Mouse (Mus musculus) embryonic facial prominence, embryonic 15.5 days (tissue): ENCODE measurements around the gene Slc26a6. TPM values are rescaled to one million over a fixed set of nuclear protein-coding genes. Genes with fewer than 3 reads are reported as not detected.

Experiments
- ATAC-seq: fragments of 200-750 bp; cut with Nextera tagmentation; 2 replicates; pipeline ENCODE4 v1.8.0; 2017; ENCODE audit warnings: low read depth, moderate TSS enrichment; ENCODE audit not compliant: insufficient number of reproducible peaks, low FRiP score, low TSS enrichment
- H3K27ac ChIP-seq: fragments of 300-500 bp; sonication (generic); replicated peaks from 2 replicates; pipeline ENCODE4 v1.5.1; 2015; ENCODE audit warnings: mild to moderate bottlenecking, inconsistent platforms
- H3K27me3 ChIP-seq: fragments of 300-500 bp; sonication (generic); 2 replicates; pipeline ENCODE4 v1.6.1; 2015; ENCODE audit warnings: inconsistent platforms
- H3K36me3 ChIP-seq: fragments of 300-500 bp; sonication (generic); 2 replicates; pipeline ENCODE4 v1.6.1; 2015; ENCODE audit warnings: mild to moderate bottlenecking, inconsistent platforms
- H3K4me1 ChIP-seq: fragments of 300-500 bp; sonication (generic); 2 replicates; pipeline ENCODE4 v1.6.1; 2015; ENCODE audit warnings: inconsistent platforms
- H3K4me2 ChIP-seq: fragments of 300-500 bp; sonication (generic); replicated peaks from 2 replicates; pipeline ENCODE4 v1.6.1; 2015; ENCODE audit warnings: mild to moderate bottlenecking, inconsistent platforms
- H3K4me3 ChIP-seq: fragments of 300-500 bp; sonication (generic); replicated peaks from 2 replicates; pipeline ENCODE4 v1.5.1; 2015; ENCODE audit warnings: mild to moderate bottlenecking, inconsistent platforms
- H3K9ac ChIP-seq: fragments of 300-500 bp; sonication (generic); 2 replicates; pipeline ENCODE4 v1.6.1; 2015; ENCODE audit warnings: inconsistent platforms
- H3K9me3 ChIP-seq: fragments of 300-500 bp; sonication (generic); replicated peaks from 2 replicates; pipeline ENCODE4 v1.6.1; 2016; ENCODE audit warnings: inconsistent platforms
- WGBS: fragments of 180-500 bp; shearing (Covaris S2); methylation state at CpG from one replicate; pipeline ENCODE4 v1.1.7; 2015; 5-methylcytosine and 5-hydroxymethylcytosine counted together
- polyA plus RNA-seq: library from polyadenylated mRNA; unstranded; fragments of >200 nt; fragmentation: Nextera tagmentation; extraction: Ambion mirVana; gene quantifications from 2 replicates; pipeline ENCODE4 v1.2.1, GENCODE M21; 2015

Slc26a6 gene
- polyA plus RNA-seq: 15.2 and 15.3 TPM in 2 replicates

DNA sequence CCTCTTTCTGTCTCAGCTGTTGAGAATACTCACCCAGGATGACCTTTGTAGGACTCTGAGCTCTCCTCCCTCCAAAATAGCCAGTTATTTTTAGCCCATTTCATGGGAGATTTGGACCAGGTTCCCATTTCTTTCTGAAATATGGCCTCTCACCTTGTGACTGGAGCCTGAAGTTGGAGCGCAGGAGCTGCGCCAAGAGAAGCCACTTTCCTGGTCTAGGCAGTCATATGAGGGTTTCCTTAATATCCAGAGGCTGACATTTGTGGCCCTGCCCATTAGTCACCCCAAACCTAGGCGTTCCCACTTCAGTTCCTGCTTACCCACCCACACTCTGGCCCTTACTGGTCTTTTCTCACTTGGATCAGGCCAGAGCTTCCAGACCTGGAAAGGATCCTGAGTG is at the start of gene Slc26a6:
Gene Slc26a6, plus strand, starts transcription at position 308 of the 400 bp plus-strand sequence.
- H3K9ac ChIP-seq: peak within 1 kb of the TSS; percentile 67
- no peaks in the 10 kb centered on the region for H3K9me3 ChIP-seq
- no peaks in the 10 kb centered on the region for H3K27me3 ChIP-seq
- H3K36me3 ChIP-seq: peaks cover 10% of the 10 kb centered on the region; the same call in 1 of the 2 replicates
- 84% methylated on average over 3 of the region's 3 CpGs for WGBS
- H3K4me3 ChIP-seq: peak within 1 kb of the TSS; percentile 75
- peaks cover 27% of the 10 kb centered on the region for H3K4me1 ChIP-seq
- H3K4me2 ChIP-seq: peak within 1 kb of the TSS; percentile 76
- no peak for ATAC-seq
- peak within 1 kb of the TSS; percentile 91 for H3K27ac ChIP-seq

DNA sequence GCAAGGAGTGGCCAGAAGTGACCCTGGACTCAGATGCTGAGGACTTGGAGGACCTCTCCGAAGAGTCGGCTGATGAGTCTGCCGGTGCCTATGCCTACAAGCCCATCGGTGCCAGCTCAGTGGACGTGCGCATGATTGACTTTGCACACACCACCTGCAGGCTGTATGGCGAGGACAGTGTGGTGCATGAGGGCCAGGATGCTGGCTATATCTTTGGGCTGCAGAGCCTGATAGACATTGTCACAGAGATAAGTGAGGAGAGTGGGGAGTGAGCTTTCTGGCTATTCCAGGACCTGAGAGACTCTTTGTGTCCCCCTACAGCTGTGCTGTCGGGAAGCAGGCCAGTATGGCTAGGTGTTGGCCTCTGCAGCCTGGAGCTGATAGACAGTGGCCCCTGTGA is 47.3 kb upstream of the Slc26a6 start:
- Histone ChIP-seq H3K4me2 (no peak overlapping the region), H3K36me3 (peaks cover 49% of the 10 kb centered on the region), H3K27ac (no peak overlapping the region), H3K9me3 (no peaks in the 10 kb centered on the region), H3K27me3 (no peaks in the 10 kb centered on the region), H3K4me1 (peaks cover 21% of the 10 kb centered on the region), H3K4me3 (no peak overlapping the region), H3K9ac (no peak overlapping the region)
- ATAC-seq: no peak
- 92% methylated on average over 8 of the region's 8 CpGs for WGBS

DNA sequence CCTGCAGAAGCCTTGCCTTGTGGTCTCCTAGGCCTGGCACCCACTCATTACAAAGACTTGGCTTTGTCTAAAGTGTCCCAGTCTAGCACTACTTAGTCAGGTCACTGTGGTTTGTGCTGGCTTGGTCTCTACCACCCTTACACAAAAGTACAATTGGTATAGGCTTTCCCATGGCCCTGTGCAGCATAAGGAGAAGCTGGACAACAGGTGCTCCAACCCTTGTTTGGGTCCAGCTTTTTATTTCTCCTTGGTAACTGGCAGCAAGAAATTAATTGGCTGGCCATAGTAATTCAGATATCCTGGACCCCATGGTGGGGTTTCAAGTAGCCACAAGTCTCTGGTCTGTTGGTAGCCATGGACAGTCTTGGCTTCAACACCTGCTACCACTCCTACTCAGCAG is 46.7 kb upstream of the Slc26a6 start:
- no peak overlapping the region for H3K4me3 ChIP-seq
- no peaks in the 10 kb centered on the region for H3K27me3 ChIP-seq
- H3K36me3 ChIP-seq: peaks cover 52% of the 10 kb centered on the region
- no peak for ATAC-seq
- no peak overlapping the region for H3K4me2 ChIP-seq
- no peaks in the 10 kb centered on the region for H3K9me3 ChIP-seq
- peaks cover 21% of the 10 kb centered on the region for H3K4me1 ChIP-seq
- H3K27ac ChIP-seq: no peak overlapping the region
- no peak overlapping the region for H3K9ac ChIP-seq

DNA sequence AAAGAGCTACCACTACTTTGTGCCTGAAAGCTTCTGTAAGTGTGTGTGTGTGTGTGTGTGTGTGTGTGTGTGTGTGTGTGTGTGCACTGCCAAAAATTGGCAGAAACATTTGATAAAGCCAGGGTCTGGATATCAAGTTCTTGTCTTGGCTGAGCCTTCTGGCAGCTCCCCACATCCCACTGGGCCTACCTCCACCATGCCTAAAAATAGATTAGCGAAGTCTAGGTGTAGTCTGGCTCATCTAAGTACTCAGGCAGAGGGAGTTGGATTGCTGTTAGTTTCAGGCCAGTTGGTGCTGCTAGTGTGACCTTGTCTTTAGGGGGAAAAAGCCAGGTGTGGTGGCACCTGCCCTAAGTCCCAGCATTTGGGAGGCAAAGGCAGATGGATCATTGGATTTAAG is 46.3 kb upstream of the Slc26a6 start:
- H3K27ac ChIP-seq: no peak overlapping the region
- H3K4me1 ChIP-seq: peaks cover 21% of the 10 kb centered on the region
- no peak overlapping the region for H3K4me2 ChIP-seq
- no peaks in the 10 kb centered on the region for H3K27me3 ChIP-seq
- H3K9me3 ChIP-seq: no peaks in the 10 kb centered on the region
- H3K9ac ChIP-seq: no peak overlapping the region
- 84% methylated on average over 1 of the region's 1 CpGs for WGBS
- ATAC-seq: no peak
- H3K4me3 ChIP-seq: no peak overlapping the region
- peaks cover 52% of the 10 kb centered on the region for H3K36me3 ChIP-seq

DNA sequence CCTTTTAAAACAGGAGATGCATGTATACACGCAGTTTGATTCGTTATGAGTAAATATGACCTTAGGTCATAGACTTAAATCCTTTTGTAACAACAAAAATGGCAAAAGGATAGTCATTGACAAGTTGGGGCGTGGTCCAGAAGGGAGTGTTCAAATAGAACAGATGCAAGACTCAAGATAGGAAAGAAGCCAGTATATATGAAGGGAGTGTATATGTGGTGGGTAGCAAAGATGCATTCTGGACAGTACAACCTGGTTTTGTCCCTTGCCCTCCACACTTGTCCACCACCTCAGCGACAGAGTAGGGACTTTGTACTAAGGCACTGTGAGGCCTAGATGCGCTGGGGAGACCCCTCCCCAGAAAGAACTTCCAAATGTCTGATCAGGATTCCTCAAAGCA is 45.4 kb upstream of the Slc26a6 start:
- 70% methylated on average over 5 of the region's 5 CpGs for WGBS
- peak overlapping the region; percentile 85; the same call in 1 of the 2 replicates for H3K4me2 ChIP-seq
- peaks cover 52% of the 10 kb centered on the region for H3K36me3 ChIP-seq
- H3K4me1 ChIP-seq: peaks cover 21% of the 10 kb centered on the region
- H3K9ac ChIP-seq: no peak overlapping the region
- H3K9me3 ChIP-seq: no peaks in the 10 kb centered on the region
- H3K27me3 ChIP-seq: no peaks in the 10 kb centered on the region
- peak overlapping the region; percentile 29 for H3K27ac ChIP-seq
- H3K4me3 ChIP-seq: no peak overlapping the region
- ATAC-seq: 0 out of 2 replicates have a peak, but pooled peaks have one; percentile 5

DNA sequence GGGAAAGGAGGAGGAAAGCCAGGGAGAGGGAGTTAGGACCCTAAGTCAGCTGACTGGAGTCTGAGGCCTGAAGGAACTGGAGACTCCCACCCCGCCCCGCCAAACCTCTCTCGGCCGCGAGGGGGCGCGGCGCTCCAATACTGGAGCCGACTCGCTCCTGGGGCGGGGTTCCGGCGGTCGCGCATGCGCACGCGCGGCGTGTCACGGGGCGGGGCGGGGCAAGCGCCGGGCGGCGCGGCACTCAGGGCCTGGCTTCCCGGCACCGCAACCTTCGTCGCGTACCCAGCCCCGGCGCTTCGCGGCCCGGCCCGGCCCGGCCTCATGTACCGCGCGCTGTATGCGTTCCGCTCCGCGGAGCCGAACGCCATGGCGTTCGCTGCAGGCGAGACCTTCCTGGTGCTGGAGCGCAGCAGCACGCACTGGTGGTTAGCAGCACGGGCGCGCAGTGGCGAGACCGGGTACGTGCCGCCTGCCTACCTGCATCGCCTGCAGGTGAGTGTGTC is 44.9 kb upstream of the Slc26a6 start, which contains the start of gene Nckipsd:
Gene Nckipsd, plus strand, starts transcription at position 206 of the 503 bp plus-strand sequence.
- peak within 1 kb of the TSS; percentile 85 for H3K4me2 ChIP-seq
- H3K4me3 ChIP-seq: peak within 1 kb of the TSS; percentile 79
- peak; percentile 84 for ATAC-seq
- no peaks in the 10 kb centered on the region for H3K9me3 ChIP-seq
- peaks cover 55% of the 10 kb centered on the region for H3K36me3 ChIP-seq
- H3K9ac ChIP-seq: peak within 1 kb of the TSS; percentile 85
- WGBS: under 1% methylated on average over 62 of the region's 62 CpGs
- peak within 1 kb of the TSS; percentile 29 for H3K27ac ChIP-seq
- no peaks in the 10 kb centered on the region for H3K27me3 ChIP-seq
- H3K4me1 ChIP-seq: peaks cover 21% of the 10 kb centered on the region

DNA sequence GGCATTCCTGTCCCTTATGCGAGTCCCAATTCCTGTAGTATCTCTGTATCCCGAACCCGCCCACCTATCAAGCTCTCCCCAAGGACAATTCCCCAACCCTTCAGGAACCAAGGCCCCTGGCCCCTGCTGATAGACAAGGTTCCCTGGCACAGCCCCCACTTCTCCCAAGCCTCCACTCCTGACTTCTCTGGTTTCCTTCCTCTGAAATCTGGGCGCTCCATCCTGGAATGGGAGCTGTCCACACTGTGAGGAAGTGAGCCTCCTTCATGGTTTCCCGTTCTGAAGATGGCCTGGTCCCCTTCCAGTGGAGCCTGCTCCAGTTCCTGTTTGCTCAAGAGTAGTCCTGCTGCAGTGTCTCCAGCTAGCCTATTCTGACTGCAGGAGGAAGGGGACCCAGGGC is 43.9 kb upstream of the Slc26a6 start:
- H3K4me1 ChIP-seq: peaks cover 21% of the 10 kb centered on the region
- no peak for ATAC-seq
- WGBS: 56% methylated on average over 5 of the region's 5 CpGs
- peak overlapping the region; percentile 79 for H3K4me3 ChIP-seq
- no peaks in the 10 kb centered on the region for H3K27me3 ChIP-seq
- H3K4me2 ChIP-seq: peak overlapping the region; percentile 85
- peaks cover 59% of the 10 kb centered on the region for H3K36me3 ChIP-seq
- no peaks in the 10 kb centered on the region for H3K9me3 ChIP-seq
- no peak overlapping the region for H3K9ac ChIP-seq
- H3K27ac ChIP-seq: no peak overlapping the region

DNA sequence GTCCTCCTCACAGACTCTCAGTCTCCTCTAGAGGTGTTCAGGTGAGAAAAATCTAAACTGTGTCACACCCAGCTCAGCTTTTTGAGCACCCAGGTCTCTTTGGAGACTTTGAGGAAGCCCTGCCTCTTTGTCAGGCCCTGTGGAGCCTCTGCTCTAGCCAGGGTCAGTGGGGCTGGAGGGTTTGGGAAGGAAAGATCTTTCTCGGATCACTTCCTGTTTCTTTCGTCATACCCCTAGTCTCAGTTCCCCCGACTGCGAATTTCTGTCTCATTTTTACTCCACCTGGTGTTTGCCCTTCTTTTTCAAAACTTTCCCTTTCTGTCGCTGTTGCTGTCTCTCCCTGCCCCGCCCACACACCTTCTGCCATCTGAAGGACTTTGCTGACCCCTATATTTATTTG is 43.4 kb upstream of the Slc26a6 start:
- no peak overlapping the region for H3K27ac ChIP-seq
- no peak overlapping the region for H3K4me3 ChIP-seq
- H3K27me3 ChIP-seq: no peaks in the 10 kb centered on the region
- H3K9me3 ChIP-seq: no peaks in the 10 kb centered on the region
- ATAC-seq: no peak
- H3K9ac ChIP-seq: no peak overlapping the region
- H3K36me3 ChIP-seq: peaks cover 59% of the 10 kb centered on the region
- 82% methylated on average over 6 of the region's 6 CpGs for WGBS
- H3K4me2 ChIP-seq: no peak overlapping the region
- peaks cover 21% of the 10 kb centered on the region for H3K4me1 ChIP-seq

DNA sequence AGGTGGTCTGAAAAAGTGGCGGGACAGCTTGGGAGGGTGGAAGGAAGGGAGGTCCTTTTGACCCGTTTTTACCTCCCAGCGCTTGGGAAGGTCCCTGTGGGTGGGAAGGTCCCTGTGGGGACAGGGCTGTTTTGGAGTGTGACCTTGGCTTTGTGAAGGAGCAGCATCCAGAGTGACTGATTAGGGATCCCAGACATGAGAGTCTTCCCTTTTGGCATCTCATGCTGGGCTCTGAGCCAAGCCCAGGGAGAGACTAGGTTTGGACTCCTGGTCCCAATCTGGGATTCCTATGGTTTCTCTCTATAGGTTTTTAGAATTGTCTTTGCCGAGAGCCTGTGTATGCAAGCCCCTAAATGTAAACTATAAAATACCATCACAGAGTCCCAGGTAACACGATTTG is 42.6 kb upstream of the Slc26a6 start:
- 84% methylated on average over 5 of the region's 5 CpGs for WGBS

DNA sequence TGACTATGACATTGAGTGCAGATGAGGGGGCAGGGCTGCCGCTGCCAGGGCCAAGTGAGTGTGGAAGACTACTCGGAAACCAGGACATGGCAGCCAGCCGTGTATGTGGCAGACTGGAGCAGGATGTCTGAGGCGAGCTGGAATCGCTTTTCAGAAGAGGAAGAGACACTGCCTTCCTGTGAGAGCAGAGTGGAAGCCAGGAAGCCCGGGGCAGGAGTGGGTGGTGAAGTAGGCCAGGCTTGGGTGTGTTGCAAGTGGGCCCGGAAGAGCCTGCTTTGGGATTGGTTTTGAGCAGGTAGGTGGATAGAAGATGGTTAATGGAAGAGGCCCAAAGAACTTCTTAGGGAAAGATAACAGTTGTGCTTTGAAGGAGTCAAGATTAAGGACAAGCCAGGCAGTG is 37.5 kb upstream of the Slc26a6 start:
- Histone ChIP-seq H3K9me3 (no peaks in the 10 kb centered on the region), H3K27me3 (no peaks in the 10 kb centered on the region), H3K36me3 (peaks cover 83% of the 10 kb centered on the region), H3K4me2 (no peak overlapping the region), H3K4me1 (peaks cover under 1% of the 10 kb centered on the region; the same call in 1 of the 2 replicates), H3K9ac (no peak overlapping the region), H3K27ac (no peak overlapping the region), H3K4me3 (no peak overlapping the region)
- WGBS: 86% methylated on average over 7 of the region's 7 CpGs
- ATAC-seq: no peak

More for the DNA sequence above, 42.6 kb upstream of the Slc26a6 start:
- Histone ChIP-seq H3K27me3 (no peaks in the 10 kb centered on the region), H3K4me3 (no peak overlapping the region), H3K27ac (no peak overlapping the region), H3K9ac (no peak overlapping the region), H3K4me2 (no peak overlapping the region), H3K36me3 (peaks cover 59% of the 10 kb centered on the region), H3K4me1 (peaks cover 21% of the 10 kb centered on the region), H3K9me3 (no peaks in the 10 kb centered on the region)
- ATAC-seq: no peak

DNA sequence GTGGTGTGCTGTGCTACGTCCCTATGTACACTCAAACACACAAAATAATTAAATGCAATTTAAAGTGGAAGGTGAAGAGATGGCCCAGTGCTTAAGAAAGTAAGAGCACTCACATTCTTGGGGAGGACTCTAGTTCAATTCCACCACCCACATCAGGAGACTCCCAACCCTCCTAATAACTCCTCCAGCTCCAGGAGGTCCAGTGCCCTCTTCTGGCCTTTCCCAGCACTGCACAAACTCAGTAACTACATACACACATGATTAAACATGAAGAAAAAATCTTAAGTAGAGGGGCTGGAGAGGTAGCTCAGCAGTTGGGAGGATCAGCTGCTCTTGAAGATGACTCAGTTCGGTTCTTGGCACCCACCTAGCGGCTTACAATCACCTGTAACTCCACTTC is 33.6 kb upstream of the Slc26a6 start:
- ATAC-seq: no peak
- Histone ChIP-seq H3K27me3 (peaks cover 16% of the 10 kb centered on the region), H3K4me1 (no peaks in the 10 kb centered on the region), H3K9me3 (no peaks in the 10 kb centered on the region), H3K4me3 (no peak overlapping the region), H3K4me2 (no peak overlapping the region), H3K36me3 (peaks cover 47% of the 10 kb centered on the region), H3K9ac (no peak overlapping the region), H3K27ac (no peak overlapping the region)
- 63% methylated on average over 3 of the region's 3 CpGs for whole genome bisulfite sequencing

DNA sequence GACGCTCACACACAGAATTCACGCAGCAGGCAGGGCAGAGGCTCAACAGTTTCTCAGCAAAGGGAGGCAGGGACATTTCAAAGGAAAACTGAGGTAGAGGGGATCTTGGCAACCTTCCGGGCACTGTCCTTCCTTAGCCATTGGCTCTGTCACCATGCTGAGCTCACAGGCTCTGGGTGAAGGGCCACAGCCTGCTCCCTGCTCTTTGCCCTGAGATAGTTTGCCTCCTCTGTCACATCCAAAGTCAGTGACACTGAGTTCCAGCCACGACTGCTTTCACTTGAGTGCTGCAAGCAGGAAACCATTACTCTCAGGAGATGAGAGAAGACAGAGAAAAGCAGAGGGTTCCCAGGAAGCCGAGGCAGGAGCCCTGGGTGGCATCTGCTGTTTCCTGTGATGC is 33.0 kb upstream of the Slc26a6 start:
- Histone ChIP-seq H3K4me3 (no peak overlapping the region), H3K9ac (no peak overlapping the region), H3K27me3 (peaks cover 21% of the 10 kb centered on the region), H3K4me2 (no peak overlapping the region), H3K4me1 (no peaks in the 10 kb centered on the region), H3K27ac (no peak overlapping the region), H3K36me3 (peaks cover 41% of the 10 kb centered on the region), H3K9me3 (no peaks in the 10 kb centered on the region)
- no peak for ATAC-seq
- WGBS: 56% methylated on average over 5 of the region's 5 CpGs
